Mouse (Mus musculus) right cerebral cortex, adult 18-20 months (tissue): ENCODE data around the gene Cyth1.

ENCODE experiments used
- DNase-seq: peaks from one replicate; pipeline ENCODE4 v3.0.0; 2022; ENCODE audit warnings: mixed read lengths

The Cyth1 gene

GRCm38 (mm10) chr11:118253447-118254158 lies 5.2 kb upstream of the Cyth1 start:
- DNase-seq = no peak

- no peak for DNase-seq
Observed at GRCm38 (mm10) chr11:118249012-118249383, 606 bp upstream of the Cyth1 start.

GRCm38 (mm10) chr11:118247359-118248095 lies 865 bp downstream of the Cyth1 start:
- DNase-seq = no peak

GRCm38 (mm10) chr11:118246724-118247123 lies 1.7 kb downstream of the Cyth1 start:
- DNase-seq = no peak

- no peak for DNase-seq
Observed at GRCm38 (mm10) chr11:118245130-118245529, 3.3 kb downstream of the Cyth1 start.

- no peak for DNase-seq
Observed at GRCm38 (mm10) chr11:118243627-118244261, 4.6 kb downstream of the Cyth1 start.

- DNase-seq = no peak
Observed at GRCm38 (mm10) chr11:118242506-118242905, 5.9 kb downstream of the Cyth1 start.

- DNase-seq = no peak
Observed at GRCm38 (mm10) chr11:118240388-118240787, 8.0 kb downstream of the Cyth1 start.

- DNase-seq = no peak
Observed at GRCm38 (mm10) chr11:118239281-118240198, 8.9 kb downstream of the Cyth1 start.

- no peak for DNase-seq
Observed at GRCm38 (mm10) chr11:118236520-118237190, 11.7 kb downstream of the Cyth1 start.

GRCm38 (mm10) chr11:118234929-118235328 lies 13.5 kb downstream of the Cyth1 start:
- no peak for DNase-seq

GRCm38 (mm10) chr11:118234500-118234899 lies 13.9 kb downstream of the Cyth1 start:
- no peak for DNase-seq

GRCm38 (mm10) chr11:118233924-118234323 lies 14.5 kb downstream of the Cyth1 start:
- DNase-seq = no peak

- DNase-seq = no peak
Observed at GRCm38 (mm10) chr11:118232314-118232831, 16.0 kb downstream of the Cyth1 start.

- DNase-seq = no peak
Observed at GRCm38 (mm10) chr11:118229941-118230340, 18.5 kb downstream of the Cyth1 start.

- DNase-seq = no peak
Observed at GRCm38 (mm10) chr11:118227650-118228049, 20.7 kb downstream of the Cyth1 start.

- DNase-seq = no peak
Observed at GRCm38 (mm10) chr11:118226850-118227249, 21.5 kb downstream of the Cyth1 start.

GRCm38 (mm10) chr11:118225862-118226261 lies 22.5 kb downstream of the Cyth1 start:
- no peak for DNase-seq

- no peak for DNase-seq
Observed at GRCm38 (mm10) chr11:118225056-118225836, 23.1 kb downstream of the Cyth1 start.

- no peak for DNase-seq
Observed at GRCm38 (mm10) chr11:118223416-118224067, 24.9 kb downstream of the Cyth1 start.

- no peak for DNase-seq
Observed at GRCm38 (mm10) chr11:118222917-118223316, 25.5 kb downstream of the Cyth1 start.
